Mouse (Mus musculus) urinary bladder, postnatal 14 days (tissue): ENCODE results near the gene Otp.

Source experiments
- DNase-seq: peaks from one replicate; pipeline ENCODE4 v3.0.0; 2021; ENCODE audit warnings: low spot score

Otp gene

DNA sequence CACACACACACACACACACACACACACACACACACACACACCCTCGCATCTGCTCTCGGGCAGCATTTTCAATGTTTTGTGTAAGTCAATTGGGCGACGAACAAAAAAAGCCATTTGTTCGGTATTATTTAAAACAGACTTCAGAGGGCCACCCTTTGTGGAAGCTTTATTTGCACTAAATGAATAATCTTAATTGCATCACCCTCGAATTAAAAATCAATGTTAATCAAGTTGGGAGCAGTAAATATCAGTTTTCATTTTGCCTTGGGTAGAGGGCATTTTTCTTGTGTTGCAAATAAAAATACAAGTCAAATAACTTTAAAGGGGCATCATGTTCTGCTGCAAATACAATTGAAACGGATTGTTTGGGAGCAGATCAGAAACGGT lies 1.4 kb upstream of the Otp start:
- DNase-seq = no peak

DNA sequence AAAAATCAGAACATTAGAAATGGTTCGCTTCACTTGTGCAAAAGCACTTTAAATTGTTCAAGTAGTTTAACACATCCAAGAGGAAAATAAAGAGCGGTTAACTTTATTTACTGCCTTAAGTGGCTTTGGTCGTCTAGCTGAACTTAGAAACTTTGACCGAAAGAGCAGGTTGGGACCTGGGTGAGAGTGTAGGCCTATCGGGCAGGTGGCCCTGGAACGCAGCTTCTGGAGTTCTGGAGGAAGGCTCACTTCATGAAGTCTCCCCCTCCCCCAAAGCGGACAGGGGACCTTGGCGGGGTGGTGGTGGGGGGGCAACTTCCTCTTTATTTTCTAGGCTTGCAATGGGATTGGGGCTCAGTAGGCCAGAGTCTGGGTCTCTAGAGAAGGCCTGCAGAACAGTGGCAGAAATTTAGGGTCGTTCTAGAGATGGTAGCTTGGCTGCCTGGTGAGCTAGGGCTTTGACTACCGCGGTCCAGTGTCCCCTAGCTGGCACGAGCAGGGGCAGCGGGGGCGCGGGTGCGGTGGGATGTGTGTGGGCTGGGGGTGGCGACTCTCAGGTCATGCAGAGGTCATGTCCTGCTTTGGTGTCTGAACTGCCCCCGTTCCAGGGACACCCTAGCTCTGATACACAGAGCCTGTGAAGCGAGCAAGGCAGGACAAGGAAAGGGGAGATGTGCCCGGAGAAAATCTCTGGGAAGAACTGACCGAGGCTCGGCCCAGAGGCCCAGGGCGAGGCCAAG lies 576 bp upstream of the Otp start:
- DNase-seq = no peak

DNA sequence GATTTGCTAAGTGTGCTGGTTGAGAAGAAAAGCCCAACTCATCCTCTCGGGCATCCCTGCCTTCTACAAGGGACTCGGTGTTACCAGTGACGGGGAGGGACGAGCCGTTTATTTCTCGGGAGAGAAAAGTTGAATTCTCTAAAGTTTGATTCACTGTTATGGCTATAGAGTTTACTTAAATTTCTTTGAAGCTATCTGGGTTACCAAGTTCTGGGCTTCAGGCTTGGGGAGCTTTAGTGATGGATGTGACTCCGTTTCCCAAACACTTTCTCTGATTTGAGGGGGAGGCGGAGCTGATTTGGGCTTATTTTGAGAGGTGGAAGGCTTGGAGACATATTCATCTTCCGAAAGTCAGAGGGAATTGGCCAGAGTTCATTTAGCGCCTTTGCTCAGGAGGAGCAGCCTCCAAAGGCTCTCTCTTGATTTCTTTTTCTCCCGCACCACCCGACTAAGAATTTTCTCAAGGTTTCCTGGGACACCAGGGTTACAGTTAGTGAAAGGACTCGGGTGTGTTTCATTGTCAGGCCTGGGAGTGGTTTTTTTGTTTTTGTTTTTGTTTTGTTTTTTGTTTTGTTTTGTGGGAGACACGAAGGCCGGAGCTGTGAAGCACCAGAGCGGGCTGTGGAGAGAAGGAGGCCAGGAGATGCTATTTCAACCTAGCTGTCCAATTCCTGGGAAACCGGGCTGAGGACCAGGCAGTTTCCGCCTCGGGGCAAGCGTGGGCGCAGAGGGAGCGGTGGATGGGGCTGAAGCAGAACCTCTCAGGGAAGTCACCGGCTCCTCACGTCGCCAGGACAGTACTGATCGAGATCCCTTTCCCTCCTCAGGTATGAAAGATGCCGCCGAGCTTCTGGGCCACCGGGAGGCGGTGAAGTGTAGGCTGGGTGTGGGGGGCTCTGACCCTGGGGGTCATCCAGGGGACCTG lies 1.1 kb downstream of the Otp start:
- no peak for DNase-seq

DNA sequence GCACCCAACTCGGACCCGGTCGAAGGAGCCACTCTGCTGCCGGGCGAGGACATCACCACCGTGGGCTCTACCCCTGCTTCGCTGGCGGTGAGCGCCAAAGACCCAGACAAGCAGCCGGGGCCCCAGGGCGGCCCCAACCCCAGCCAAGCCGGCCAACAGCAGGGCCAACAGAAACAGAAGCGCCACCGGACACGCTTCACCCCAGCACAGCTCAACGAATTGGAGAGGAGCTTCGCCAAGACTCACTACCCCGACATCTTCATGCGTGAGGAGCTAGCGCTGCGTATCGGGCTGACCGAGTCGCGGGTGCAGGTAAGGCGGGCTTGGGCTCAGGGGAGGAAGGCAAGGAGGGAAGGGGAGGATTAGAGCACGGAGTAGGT lies 1.8 kb downstream of the Otp start:
- no peak for DNase-seq

DNA sequence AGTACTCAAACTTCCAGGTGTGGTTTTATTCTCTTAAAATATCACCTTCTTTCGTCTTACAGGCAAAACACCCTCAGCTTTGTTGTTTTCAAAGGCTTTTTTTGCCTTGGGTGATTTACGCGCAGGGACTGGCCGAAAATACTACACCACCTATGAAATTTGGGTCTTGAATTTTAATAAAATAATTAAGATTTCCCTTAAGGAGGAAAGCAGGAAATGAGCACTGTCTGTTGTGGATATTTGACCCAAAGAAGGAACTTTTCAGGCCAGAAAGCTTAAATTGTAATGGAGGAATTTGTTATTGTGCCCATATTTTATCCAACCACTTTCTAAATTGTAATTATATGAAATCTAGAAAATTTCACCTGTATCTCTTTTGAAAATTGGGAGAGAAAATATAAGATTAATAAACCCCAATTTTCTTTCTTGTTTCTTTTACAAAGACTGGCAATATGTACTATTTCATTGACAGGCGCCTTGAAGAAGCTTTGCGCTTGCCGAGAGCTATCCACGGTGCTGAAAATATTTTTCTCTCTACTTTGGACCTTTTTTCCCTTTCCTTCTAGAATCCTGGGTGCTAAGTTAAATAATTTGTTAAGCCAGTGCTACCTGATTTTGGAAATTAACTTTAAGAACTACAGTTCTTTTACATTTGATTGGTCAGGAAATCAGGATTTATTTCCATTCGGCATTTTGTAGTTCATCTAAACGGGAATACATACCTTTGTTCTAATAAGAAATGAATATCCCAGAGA lies 2.8 kb downstream of the Otp start:
- no peak for DNase-seq

DNA sequence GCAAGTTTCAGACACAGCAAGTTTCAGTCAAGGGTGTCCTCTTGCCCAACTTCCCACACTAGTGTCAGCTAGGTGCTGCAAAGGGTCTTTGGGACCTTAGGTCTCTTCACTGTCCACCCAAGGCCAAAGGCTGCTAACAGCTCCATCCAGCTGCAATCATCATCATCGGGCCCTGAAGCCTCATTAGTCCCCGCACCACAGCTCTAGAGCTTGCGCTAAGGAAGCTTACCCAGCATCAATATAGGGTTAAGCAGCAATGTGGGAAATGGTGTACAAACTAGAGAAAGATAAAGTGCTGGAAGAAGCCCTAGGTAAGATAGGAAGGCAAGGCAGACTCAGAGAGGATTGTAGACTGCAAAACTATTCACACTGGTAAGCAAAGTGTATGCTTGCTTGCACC lies 5.8 kb downstream of the Otp start:
- DNase-seq = no peak

DNA sequence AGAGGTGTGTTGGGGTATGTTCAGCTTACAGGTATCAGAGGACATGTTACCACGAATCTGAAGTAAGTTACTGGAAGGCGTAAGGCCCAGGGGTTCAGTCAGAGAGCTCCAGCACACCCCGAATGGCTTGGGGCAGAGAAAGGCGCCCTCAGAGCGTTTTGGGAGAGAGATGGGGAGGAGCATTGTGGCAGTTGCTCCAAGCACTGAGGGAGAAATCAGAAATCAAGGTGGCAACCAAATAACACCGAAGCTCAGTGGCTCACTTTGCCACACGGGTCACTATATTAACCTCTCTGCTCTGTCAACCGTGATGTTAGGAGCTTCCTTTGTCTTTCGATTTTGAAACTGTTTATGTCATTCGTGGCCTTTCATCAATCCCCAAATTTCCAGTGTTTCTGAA lies 6.8 kb downstream of the Otp start:
- DNase-seq = no peak

DNA sequence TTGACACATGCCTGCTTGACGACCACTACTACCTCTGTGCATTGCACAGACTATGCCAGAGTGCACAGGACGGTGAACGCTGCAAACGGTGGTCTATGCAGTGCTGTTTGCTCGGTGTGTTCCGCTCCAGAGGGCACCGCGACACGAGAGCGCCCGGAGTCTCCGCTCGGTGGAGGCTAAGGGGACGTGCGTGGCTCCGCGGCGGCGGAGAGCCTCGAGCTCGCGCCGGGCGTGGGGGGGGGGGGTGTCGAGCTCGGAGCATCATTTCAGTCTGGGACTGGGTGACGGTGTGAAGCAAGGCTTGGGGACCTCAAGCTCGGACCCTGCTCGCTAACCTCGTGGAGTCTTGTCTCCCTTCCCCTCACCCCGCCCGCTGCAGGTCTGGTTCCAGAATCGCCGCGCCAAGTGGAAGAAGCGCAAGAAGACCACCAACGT lies 7.3 kb downstream of the Otp start:
- DNase-seq = no peak

DNA sequence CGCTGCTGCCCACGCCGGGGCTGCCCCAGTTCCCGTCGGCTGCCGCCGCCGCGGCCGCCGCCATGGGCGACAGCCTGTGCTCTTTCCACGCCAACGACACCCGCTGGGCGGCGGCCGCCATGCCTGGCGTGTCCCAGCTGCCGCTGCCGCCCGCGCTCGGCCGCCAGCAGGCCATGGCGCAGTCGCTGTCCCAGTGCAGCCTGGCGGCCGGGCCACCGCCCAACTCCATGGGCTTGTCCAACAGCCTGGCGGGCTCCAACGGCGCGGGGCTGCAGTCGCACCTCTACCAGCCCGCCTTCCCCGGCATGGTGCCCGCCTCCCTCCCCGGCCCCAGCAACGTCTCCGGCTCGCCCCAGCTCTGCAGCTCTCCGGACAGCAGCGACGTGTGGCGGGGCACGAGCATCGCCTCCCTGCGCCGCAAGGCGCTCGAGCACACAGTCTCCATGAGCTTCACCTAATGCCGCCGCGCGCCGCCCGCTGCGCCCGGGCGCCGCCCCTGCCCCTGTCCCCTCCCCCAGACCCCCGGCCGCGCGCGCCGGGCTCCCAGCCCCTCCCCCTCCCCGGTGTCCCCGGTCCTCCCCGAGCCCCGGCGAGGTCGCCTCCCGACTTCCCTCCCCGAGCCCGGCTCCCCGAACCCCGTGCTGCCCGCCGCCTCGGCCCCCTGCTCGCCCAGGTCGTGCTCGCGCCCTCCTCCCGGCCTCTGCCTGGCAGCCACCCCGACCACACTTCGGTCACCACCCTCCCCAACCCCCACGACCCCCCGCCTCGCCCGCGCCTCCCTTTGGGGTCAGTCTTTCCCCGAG lies 8.0 kb downstream of the Otp start:
- DNase-seq = no peak

DNA sequence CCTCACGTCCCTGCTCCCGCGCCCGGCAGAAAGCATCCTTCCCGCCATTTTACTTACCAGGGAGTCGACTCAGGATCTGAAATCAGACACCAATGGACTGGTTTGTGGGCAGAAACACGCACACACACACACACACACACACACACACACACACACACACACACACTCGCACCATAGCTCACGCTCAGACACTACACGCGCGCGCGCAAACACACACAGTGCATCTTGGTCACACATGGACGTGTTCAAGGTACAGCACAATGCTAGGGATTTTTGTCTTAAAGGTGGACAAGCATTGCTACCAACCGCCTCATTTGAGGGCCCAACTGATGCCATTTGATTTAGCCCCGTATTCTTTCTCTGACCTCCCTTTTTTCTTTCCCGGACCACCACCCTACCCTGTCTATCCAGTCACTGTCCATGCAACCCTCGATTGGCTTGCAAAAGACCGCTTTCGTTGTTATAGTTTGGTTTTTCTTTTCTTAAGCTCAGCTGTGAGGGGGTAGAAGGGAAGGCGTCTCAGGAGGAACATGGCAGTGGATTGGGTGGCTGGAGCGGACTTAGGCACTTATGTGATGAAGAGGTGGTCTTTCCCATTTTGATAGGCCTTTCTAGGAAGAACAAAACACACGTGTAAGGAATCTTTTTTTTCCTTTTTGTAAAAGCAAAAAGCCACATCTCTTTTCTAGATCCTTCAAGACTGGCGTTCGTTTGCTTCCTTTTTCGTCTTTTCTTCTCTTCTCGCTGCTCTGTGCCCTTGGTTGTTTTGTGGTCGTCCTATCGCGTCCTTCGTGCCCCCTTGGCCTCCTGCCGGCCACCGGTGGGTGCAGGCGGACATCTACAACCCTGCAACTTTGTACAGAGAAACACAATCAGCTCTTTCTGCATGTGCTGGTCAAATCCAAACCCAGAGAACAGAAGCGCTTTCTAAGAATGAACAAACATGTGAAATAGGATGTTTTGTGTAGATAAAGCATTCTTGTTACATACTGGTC lies 8.9 kb downstream of the Otp start:
- DNase-seq = no peak

DNA sequence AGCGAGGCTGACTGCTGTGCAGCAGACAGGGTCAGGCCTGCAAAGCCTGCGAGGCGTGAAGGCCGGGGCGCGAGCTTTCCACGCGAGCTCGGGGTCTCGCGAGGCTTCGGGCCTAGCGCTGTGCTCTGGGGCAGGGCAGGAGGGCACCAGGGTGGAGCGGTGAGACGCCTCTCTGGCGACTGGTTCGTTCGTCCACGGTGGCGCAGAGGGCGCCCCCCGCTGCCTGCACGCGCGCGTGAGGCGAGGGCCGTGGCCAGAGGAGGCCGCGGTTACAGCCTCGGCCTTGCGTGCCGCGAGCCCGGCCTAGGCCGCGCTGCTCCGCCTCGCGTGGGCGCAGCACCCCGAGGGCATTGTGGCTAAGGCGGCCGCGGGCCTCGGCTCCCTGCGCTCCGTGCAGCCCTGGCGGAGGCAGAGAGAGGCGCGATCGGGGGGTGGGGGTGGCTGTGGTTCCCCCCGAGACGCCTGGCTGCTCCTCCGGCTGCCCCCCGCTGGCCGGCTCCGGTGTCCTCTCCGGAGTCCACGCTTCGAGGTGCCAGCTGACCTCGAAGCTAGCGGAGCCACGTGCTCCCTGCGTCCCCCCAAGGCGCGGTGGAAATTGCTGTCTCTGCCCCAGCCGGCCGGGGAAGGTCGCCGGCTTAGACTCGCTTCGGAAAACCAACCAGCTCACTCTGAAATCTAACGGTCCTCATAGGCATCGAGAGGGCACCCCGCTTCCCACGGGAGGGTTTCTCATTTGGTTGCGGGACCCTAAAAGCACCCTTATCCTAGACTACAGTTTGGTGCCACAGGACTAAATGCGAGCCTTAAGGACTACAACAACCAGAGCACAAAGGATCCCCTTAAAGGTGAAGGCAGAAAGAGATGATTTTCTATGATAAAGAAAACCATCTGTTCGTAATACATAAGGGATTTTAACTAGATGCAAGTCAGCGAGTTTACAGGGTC lies 10.2 kb downstream of the Otp start:
- DNase-seq = no peak

DNA sequence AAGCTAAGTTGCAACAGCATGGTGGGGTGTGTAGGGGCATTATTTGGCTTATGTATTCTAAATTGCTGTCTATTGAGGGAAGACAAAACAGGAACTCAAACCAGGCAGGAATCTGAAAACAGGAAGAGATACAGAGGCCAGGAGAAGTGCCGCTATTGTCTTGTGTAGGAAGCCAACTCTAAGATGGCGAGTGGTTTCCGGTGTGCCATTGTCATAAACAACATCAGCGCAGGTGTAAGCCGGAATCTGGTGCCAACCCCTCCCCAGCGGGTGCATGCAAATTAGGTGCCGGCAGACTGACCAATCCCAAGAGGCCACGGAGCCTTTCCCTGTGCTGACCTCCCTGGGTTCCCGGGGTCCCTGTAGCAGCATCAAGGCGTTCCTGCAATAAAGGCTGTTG lies 32.4 kb downstream of the Otp start:
- DNase-seq = no peak

DNA sequence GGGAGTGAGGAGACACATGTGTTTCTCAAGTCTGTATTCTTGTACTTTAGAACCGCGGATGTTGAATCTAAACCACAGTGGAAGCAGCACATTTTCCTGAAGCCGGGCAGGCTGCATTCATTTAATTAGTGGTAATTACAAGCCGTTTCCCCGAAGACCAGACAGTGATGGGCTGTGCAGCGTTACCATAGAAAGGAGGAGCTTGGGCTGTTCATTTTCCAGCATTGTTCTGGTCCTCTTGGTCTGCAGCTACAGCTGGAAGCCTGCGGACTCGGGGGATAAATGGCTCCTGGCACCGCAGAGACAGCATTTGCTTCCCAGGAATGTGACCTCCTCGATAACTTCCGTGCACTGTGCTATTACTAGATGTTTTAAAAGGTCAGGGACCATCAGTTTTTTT lies 37.6 kb downstream of the Otp start:
- DNase-seq = no peak

DNA sequence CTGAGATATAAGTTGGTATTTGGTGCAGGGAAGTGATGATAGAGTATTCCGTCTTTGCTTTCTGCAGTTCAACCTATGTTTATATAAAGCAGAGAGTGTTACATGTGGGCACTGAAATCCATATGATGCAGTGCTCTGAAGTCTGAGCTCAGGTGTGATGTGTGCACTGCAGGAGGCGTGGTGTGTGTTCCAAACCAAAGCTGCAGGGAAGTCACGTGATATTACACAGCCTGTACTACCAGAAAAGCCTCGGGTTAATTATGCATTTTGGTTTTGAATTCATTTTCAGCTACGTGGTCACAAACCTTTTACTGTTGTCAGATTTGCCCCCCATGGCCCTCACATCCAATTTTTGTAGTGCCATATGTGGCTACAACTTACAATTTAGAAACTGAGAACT lies 40.3 kb downstream of the Otp start:
- no peak for DNase-seq

DNA sequence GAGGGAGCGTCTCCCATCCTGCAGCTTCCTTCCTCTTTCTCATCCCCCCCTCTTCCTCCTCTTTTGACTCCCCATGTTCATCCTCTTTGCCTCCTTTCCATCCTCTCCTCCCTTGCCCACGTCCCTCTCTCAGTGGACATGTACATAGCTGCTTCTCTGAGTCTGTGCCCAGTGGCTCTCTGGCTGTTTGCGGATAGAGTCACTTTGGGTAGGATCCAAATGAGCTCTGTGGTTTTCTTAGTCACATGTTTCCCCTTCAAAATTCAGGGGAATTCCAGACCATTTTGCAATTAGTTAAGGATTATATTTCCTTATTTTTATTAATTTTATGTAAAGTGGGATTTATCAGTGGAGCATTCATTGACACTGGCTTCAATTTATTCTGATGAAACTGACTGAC lies 52.7 kb downstream of the Otp start:
- no peak for DNase-seq
